Comparison of ENCODE assay signal across 14 mouse cellular contexts in genomic region chr9:14705321-14706162, GRCm38 (mm10). TPM values are rescaled to one million over a fixed set of nuclear protein-coding genes. Genes with fewer than 3 reads are reported as not detected.
DNase-seq lines count a peak whose midpoint lies in the region; ATAC-seq and TF ChIP-seq lines count a peak whose summit lies in the region.
"Had no signal": no experiment of that assay in that cellular context is flagged by ENCODE, and none has a peak within 500 bp of the region (broad histone marks: within the 10 kb centered on the region; RNA-seq: fewer than 3 reads in every experiment).

No protein-coding gene starts in this region.

- peak; percentile 34 for DNase-seq in kidney, postnatal 10 days
- DNase-seq in kidney, adult 18-20 months, result no peak
- peak; percentile 47 for DNase-seq in MEL (ENCODE audit: low read depth, low spot score)
- DNase-seq in layer of hippocampus, adult 9-11 months, result peak; percentile 47
- no peak for DNase-seq in urinary bladder, postnatal 25 days (ENCODE audit: low spot score)
- DNase-seq: heart, adult 18-20 months; liver; thymus, postnatal 4 days had no signal

- H3K4me1 ChIP-seq in forebrain, embryonic 12.5 days, result no peaks in the 10 kb centered on the region
- H3K4me1 ChIP-seq in forebrain, embryonic 15.5 days, result no peaks in the 10 kb centered on the region
- peaks cover 0 to 2% of the 10 kb centered on the region in 2 experiments; a peak in 2 of 4 replicates for H3K4me1 ChIP-seq in MEL (ENCODE audit: control insufficient read depth in 1 of 2, insufficient read depth in 2 of 2, low read length in 2 of 2)
- H3K4me1 ChIP-seq: forebrain, embryonic 13.5 days had no signal

- no peak overlapping the region for H3K9ac ChIP-seq in forebrain, embryonic 12.5 days
- H3K9ac ChIP-seq in forebrain, embryonic 15.5 days (replicated peaks), result no peak overlapping the region
- H3K9ac ChIP-seq in MEL (ENCODE audit: control insufficient read depth, low read depth, low read length, poor library complexity, severe bottlenecking), result no peak overlapping the region
- H3K9ac ChIP-seq: forebrain, embryonic 13.5 days had no signal

- TF ChIP-seq RAD21 in MEL (IDR thresholded peaks at IDR 0.05; ENCODE audit: low read depth, low read length), result no peak

- H3K36me3 ChIP-seq in forebrain, embryonic 12.5 days (replicated peaks), result no peaks in the 10 kb centered on the region
- H3K36me3 ChIP-seq in forebrain, embryonic 15.5 days, result no peaks in the 10 kb centered on the region
- no peaks in the 10 kb centered on the region; a peak in 1 of 4 replicates for H3K36me3 ChIP-seq in MEL (ENCODE audit: control insufficient read depth in 1 of 2, insufficient read depth in 2 of 2, low read length in 2 of 2)

- no peak overlapping the region for H3K4me3 ChIP-seq in forebrain, embryonic 12.5 days (replicated peaks)
- H3K4me3 ChIP-seq in forebrain, embryonic 15.5 days, result no peak overlapping the region
- H3K4me3 ChIP-seq in MEL (ENCODE audit: control insufficient read depth in 1 of 2, insufficient read depth in 1 of 2, low read depth in 2 of 2, low read length in 2 of 2), result no peak overlapping the region
- H3K4me3 ChIP-seq: forebrain, embryonic 13.5 days had no signal

- H3K9me3 ChIP-seq in forebrain, embryonic 12.5 days, result no peaks in the 10 kb centered on the region
- H3K9me3 ChIP-seq in forebrain, embryonic 15.5 days, result no peaks in the 10 kb centered on the region
- H3K9me3 ChIP-seq in MEL (replicated peaks; ENCODE audit: insufficient read depth, low read length), result no peaks in the 10 kb centered on the region
- H3K9me3 ChIP-seq: forebrain, embryonic 13.5 days had no signal

- no peaks in the 10 kb centered on the region for H3K79me2 ChIP-seq in MEL (ENCODE audit: control insufficient read depth, insufficient read depth, low read length, poor library complexity)

- no peak for TF ChIP-seq CTCF in MEL (IDR thresholded peaks at IDR 0.05 in 2 of 3, conservative IDR thresholded peaks at IDR 0.05 in 1 of 3; ENCODE audit: control insufficient read depth in 1 of 3, insufficient read depth in 1 of 3, low read depth in 2 of 3, low read length in 3 of 3, poor library complexity in 1 of 3, severe bottlenecking in 1 of 3)

- TF ChIP-seq POLR2A in MEL (IDR thresholded peaks at IDR 0.05; ENCODE audit: control insufficient read depth in 1 of 2, insufficient read depth in 1 of 2, low read depth in 1 of 2, low read length in 2 of 2, poor library complexity in 1 of 2), result no peak

- peak in 1 of 2 experiments; percentile 35; a peak in 1 of 4 replicates for TF ChIP-seq EP300 in MEL (IDR thresholded peaks at IDR 0.05; ENCODE audit: low read depth in 1 of 2, low read length in 2 of 2)

- no peak overlapping the region for H3K4me2 ChIP-seq in forebrain, embryonic 12.5 days
- H3K4me2 ChIP-seq in forebrain, embryonic 15.5 days (replicated peaks), result no peak overlapping the region
- H3K4me2 ChIP-seq: forebrain, embryonic 13.5 days had no signal

- WGBS in forebrain, embryonic 12.5 days, result 75% methylated on average over 13 of the region's 13 CpGs
- WGBS in forebrain, embryonic 15.5 days, result 62% methylated on average over 13 of the region's 13 CpGs

- no peak overlapping the region for H3K27ac ChIP-seq in forebrain, embryonic 12.5 days
- no peak overlapping the region for H3K27ac ChIP-seq in forebrain, embryonic 15.5 days (replicated peaks)
- no peak overlapping the region for H3K27ac ChIP-seq in MEL (ENCODE audit: control insufficient read depth, low read depth, low read length)
- H3K27ac ChIP-seq: forebrain, embryonic 13.5 days had no signal

- no peaks in the 10 kb centered on the region for H3K27me3 ChIP-seq in forebrain, embryonic 12.5 days
- no peaks in the 10 kb centered on the region for H3K27me3 ChIP-seq in forebrain, embryonic 15.5 days
- peaks cover 0 to 2% of the 10 kb centered on the region in 2 experiments; a peak in 1 of 4 replicates for H3K27me3 ChIP-seq in MEL (ENCODE audit: control insufficient read depth in 1 of 2, insufficient read depth in 2 of 2, low read length in 2 of 2)
- H3K27me3 ChIP-seq: forebrain, embryonic 13.5 days had no signal

- 0 out of 2 replicates have a peak, but pooled peaks have one; percentile 39 for ATAC-seq in forebrain, embryonic 12.5 days (ENCODE audit: low FRiP score)
- ATAC-seq in forebrain, embryonic 15.5 days (replicated peaks), result no peak
- no peak for ATAC-seq in monocyte, adult 5-6 weeks (replicated peaks; ENCODE audit: insufficient number of reproducible peaks, low FRiP score, low TSS enrichment, poor library complexity, severe bottlenecking)
- ATAC-seq: forebrain, embryonic 13.5 days had no signal

TF ChIP-seq in MEL, 35 proteins besides CTCF, POLR2A, EP300 and RAD21:
- TF ChIP-seq ETS1 (IDR thresholded peaks at IDR 0.05; ENCODE audit: low read depth, low read length) (peak; percentile 32; the same call in 1 of the 2 replicates), USF1 (IDR thresholded peaks at IDR 0.05; ENCODE audit: low read depth, low read length) (peak; percentile 75; the same call in 1 of the 2 replicates), GATA1 (IDR thresholded peaks at IDR 0.05; ENCODE audit: low read depth, low read length) (peak; percentile 49; the same call in 1 of the 2 replicates), MYB (IDR thresholded peaks at IDR 0.05; ENCODE audit: low read depth, low read length) (no peak)

RNA-seq across cellular contexts. Expression of gene Piwil4, which starts 35.0 kb away (rescaled TPM):
- 0.17 TPM in 1 of 2 replicates, not detected in the other for polyA plus RNA-seq in forebrain, embryonic 12.5 days (2016; fragmentation: Nextera tagmentation; extraction: Ambion mirVana)
- polyA plus RNA-seq in forebrain, embryonic 15.5 days (2015; fragmentation: Nextera tagmentation; extraction: Ambion mirVana), result 0.17 and 0.18 TPM in 2 replicates
- total RNA-seq in MEL (2012; rRNA removed), result 30.8 and 31.7 TPM in 2 replicates
- polyA plus RNA-seq in MEL (2012; ENCODE audit: insufficient read depth in 1 of 2, insufficient read length in 2 of 2, low read depth in 1 of 2, low replicate concordance in 2 of 2, missing spikeins in 1 of 2), result 10 to 100 TPM in 1 of 2 experiments, not detected in 1; 24.8 TPM
- total RNA-seq in monocyte, adult 5-6 weeks (2017), result not detected in 3 replicates
- total RNA-seq: heart, adult 18-20 months; layer of hippocampus, postnatal 36 days had no signal
- polyA plus RNA-seq: cortical plate, adult 2 months; forebrain, embryonic 13.5 days had no signal

RNA-seq across cellular contexts. Expression of gene Fut4, which starts 46.7 kb away (rescaled TPM):
- 1.5 TPM in 2 replicates for polyA plus RNA-seq in forebrain, embryonic 12.5 days (2016; fragmentation: Nextera tagmentation; extraction: Ambion mirVana)
- 0.70 and 0.94 TPM in 2 replicates for polyA plus RNA-seq in forebrain, embryonic 15.5 days (2015; fragmentation: Nextera tagmentation; extraction: Ambion mirVana)
- 7.2 and 8.7 TPM in 2 replicates for total RNA-seq in MEL (2012; rRNA removed)
- 10 to 100 TPM in 1 of 2 experiments, not detected in 1; 11.2 TPM for polyA plus RNA-seq in MEL (2012; ENCODE audit: insufficient read depth in 1 of 2, insufficient read length in 2 of 2, low read depth in 1 of 2, low replicate concordance in 2 of 2, missing spikeins in 1 of 2)
- 12.1 to 18.8 TPM (median 17.1 TPM) in 3 replicates for total RNA-seq in monocyte, adult 5-6 weeks (2017)

Comparison
In these comparisons a context has a peak if more than half of its experiments do, and no peak if none do; other contexts are left out.
1. DNase-seq: peak in kidney, postnatal 10 days (single experiment), MEL (single experiment) and layer of hippocampus, adult 9-11 months (single experiment); none in kidney, adult 18-20 months (single experiment) and urinary bladder, postnatal 25 days (single experiment).
2. RNA of gene Piwil4, which starts 35.0 kb away (polyA plus RNA-seq): 24.8 TPM in MEL; 0.17 to 0.18 TPM in forebrain, embryonic 15.5 days and 0.17 TPM in forebrain, embryonic 12.5 days; every median in the first group is over 10 times any median in the second.